In genomic region chr17:13742334-13742733, GRCm38 (mm10) we compare ENCODE assay signal across 12 mouse cellular contexts. TPM values are rescaled to one million over a fixed set of nuclear protein-coding genes. Genes with fewer than 3 reads are reported as not detected.
"Had no signal": no experiment of that assay in that cellular context is flagged by ENCODE, and none has a peak within 500 bp of the region (broad histone marks: within the 10 kb centered on the region; RNA-seq: fewer than 3 reads in every experiment).

No protein-coding gene starts in this region.

- H3K27me3 ChIP-seq: limb, embryonic 15.5 days; midbrain, embryonic 15.5 days; neural tube, embryonic 12.5 days had no signal

- H3K9ac ChIP-seq: limb, embryonic 15.5 days; liver, embryonic 12.5 days; neural tube, embryonic 12.5 days had no signal

- H3K27ac ChIP-seq: liver, embryonic 12.5 days; midbrain, embryonic 15.5 days; neural tube, embryonic 12.5 days had no signal

- H3K4me2 ChIP-seq: limb, embryonic 15.5 days; liver, embryonic 12.5 days; midbrain, embryonic 11.5 days; midbrain, embryonic 15.5 days; neural tube, embryonic 12.5 days had no signal

- H3K9me3 ChIP-seq: limb, embryonic 15.5 days; liver, embryonic 12.5 days; midbrain, embryonic 15.5 days; neural tube, embryonic 12.5 days had no signal

- ATAC-seq: intestine, postnatal 0 days; liver, embryonic 12.5 days; midbrain, embryonic 15.5 days had no signal

- DNase-seq: thymus, adult 2 months; thymus, postnatal 25 days had no signal

- H3K4me3 ChIP-seq: left cerebral cortex, adult 2 months; limb, embryonic 15.5 days; liver, embryonic 12.5 days; midbrain, embryonic 15.5 days; neural tube, embryonic 12.5 days had no signal

- H3K36me3 ChIP-seq: limb, embryonic 15.5 days; liver, embryonic 12.5 days; midbrain, embryonic 15.5 days; neural tube, embryonic 12.5 days had no signal

RNA-seq across cellular contexts. Expression of gene Tcte2, which starts 19.3 kb away (rescaled TPM):
- total RNA-seq: megakaryocyte, adult 5-6 weeks; monocyte, adult 5-6 weeks; neutrophil, adult 5-6 weeks had no signal
